Mouse (Mus musculus) liver, embryonic 16.5 days (tissue): ENCODE measurements around the gene Sap30bp. TPM values are rescaled to one million over a fixed set of nuclear protein-coding genes. Genes with fewer than 3 reads are reported as not detected.
A peak's percentile ranks its signal among the peaks of the same experiment; 100 is the strongest.

Source experiments
- ATAC-seq: fragments of 200-750 bp; cut with Nextera tagmentation; 2 replicates; pipeline ENCODE4 v1.8.0; 2017; ENCODE audit warnings: low read depth, mild to moderate bottlenecking, moderate number of reproducible peaks, moderate library complexity
- H3K27ac ChIP-seq: fragments of 300-500 bp; sonication (generic); 2 replicates; pipeline ENCODE4 v1.5.1; 2014; ENCODE audit warnings: mild to moderate bottlenecking, low read length
- H3K27me3 ChIP-seq: fragments of 300-500 bp; sonication (generic); 2 replicates; pipeline ENCODE4 v1.6.1; 2014; ENCODE audit warnings: low read depth, low read length, mixed read lengths; ENCODE audit not compliant: control insufficient read depth, insufficient read depth
- H3K36me3 ChIP-seq: fragments of 300-500 bp; sonication (generic); 2 replicates; pipeline ENCODE4 v1.6.1; 2014; ENCODE audit warnings: mild to moderate bottlenecking; ENCODE audit not compliant: control insufficient read depth, insufficient read depth
- H3K4me1 ChIP-seq: fragments of 300-500 bp; sonication (generic); 2 replicates; pipeline ENCODE4 v1.6.1; 2014; ENCODE audit warnings: low read depth, low read length, mixed read lengths; ENCODE audit not compliant: control insufficient read depth
- H3K4me2 ChIP-seq: fragments of 300-500 bp; sonication (generic); 2 replicates; pipeline ENCODE4 v1.6.1; 2014; ENCODE audit warnings: low read depth, low read length, mixed read lengths
- H3K4me3 ChIP-seq: fragments of 300-500 bp; sonication (generic); 2 replicates; pipeline ENCODE4 v1.5.1; 2014; ENCODE audit warnings: low read depth, mild to moderate bottlenecking, low read length
- H3K9ac ChIP-seq: fragments of 300-500 bp; sonication (generic); 2 replicates; pipeline ENCODE4 v1.6.1; 2014; ENCODE audit warnings: low read depth, low read length
- H3K9me3 ChIP-seq: fragments of 300-500 bp; sonication (generic); replicated peaks from 2 replicates; pipeline ENCODE4 v1.6.1; 2016; ENCODE audit warnings: low read length; ENCODE audit not compliant: control insufficient read depth
- WGBS: fragments of 180-500 bp; shearing (Covaris S2); extraction: QIAGEN DNeasy Blood & Tissue Kit; methylation state at CpG from one replicate; pipeline ENCODE4 v1.1.7; 2014; ENCODE audit not compliant: insufficient replicate concordance; 5-methylcytosine and 5-hydroxymethylcytosine counted together
- polyA plus RNA-seq: library from polyadenylated mRNA; unstranded; fragments of >200 nt; fragmentation: Nextera tagmentation; extraction: Ambion mirVana; gene quantifications from 2 replicates; pipeline ENCODE4 v1.2.1, GENCODE M21; 2015

Gene Sap30bp
- polyA plus RNA-seq, 1 experiment from 2014 or later = 13.6 TPM

- H3K27ac ChIP-seq = no peak overlapping the region
- H3K4me2 ChIP-seq = no peak overlapping the region
- H3K4me1 ChIP-seq = no peaks in the 10 kb centered on the region
- peaks cover 4% of the 10 kb centered on the region; the same call in 1 of the 2 replicates for H3K36me3 ChIP-seq
- no peaks in the 10 kb centered on the region for H3K27me3 ChIP-seq
- ATAC-seq = no peak
- H3K4me3 ChIP-seq = no peak overlapping the region
- WGBS = 73% methylated on average over 8 of the region's 8 CpGs
- no peak overlapping the region for H3K9ac ChIP-seq
- no peaks in the 10 kb centered on the region for H3K9me3 ChIP-seq
Measured at GRCm38 (mm10) chr11:115945247-115945646, 12.2 kb downstream of the Sap30bp start.

GRCm38 (mm10) chr11:115946221-115946828 is 13.2 kb downstream of the Sap30bp start:
- Histone ChIP-seq H3K36me3 (no peaks in the 10 kb centered on the region; the same call in 1 of the 2 replicates), H3K27ac (no peak overlapping the region), H3K9me3 (no peaks in the 10 kb centered on the region), H3K4me3 (no peak overlapping the region), H3K4me1 (no peaks in the 10 kb centered on the region), H3K9ac (no peak overlapping the region), H3K4me2 (no peak overlapping the region), H3K27me3 (no peaks in the 10 kb centered on the region)
- 85% methylated on average over 9 of the region's 9 CpGs for WGBS
- no peak for ATAC-seq

- Histone ChIP-seq H3K27ac (no peak overlapping the region), H3K9me3 (no peaks in the 10 kb centered on the region), H3K4me3 (no peak overlapping the region), H3K27me3 (no peaks in the 10 kb centered on the region), H3K4me2 (no peak overlapping the region), H3K36me3 (peaks cover under 1% of the 10 kb centered on the region; the same call in 1 of the 2 replicates), H3K4me1 (no peaks in the 10 kb centered on the region), H3K9ac (no peak overlapping the region)
- no peak for ATAC-seq
- WGBS = 87% methylated on average over 9 of the region's 9 CpGs
Measured at GRCm38 (mm10) chr11:115948316-115948715, 15.2 kb downstream of the Sap30bp start.

GRCm38 (mm10) chr11:115950719-115951118 is 17.6 kb downstream of the Sap30bp start:
- H3K4me1 ChIP-seq = peaks cover 5% of the 10 kb centered on the region
- WGBS = 93% methylated on average over 2 of the region's 2 CpGs
- H3K27me3 ChIP-seq = no peaks in the 10 kb centered on the region
- no peak for ATAC-seq
- H3K9ac ChIP-seq = no peak overlapping the region
- peaks cover 8% of the 10 kb centered on the region; the same call in 1 of the 2 replicates for H3K36me3 ChIP-seq
- no peaks in the 10 kb centered on the region for H3K9me3 ChIP-seq
- no peak overlapping the region for H3K4me2 ChIP-seq
- no peak overlapping the region for H3K27ac ChIP-seq
- no peak overlapping the region for H3K4me3 ChIP-seq

- Histone ChIP-seq H3K4me3 (no peak overlapping the region), H3K4me2 (no peak overlapping the region), H3K36me3 (peaks cover 15% of the 10 kb centered on the region), H3K27me3 (no peaks in the 10 kb centered on the region), H3K27ac (no peak overlapping the region), H3K4me1 (peaks cover 5% of the 10 kb centered on the region), H3K9ac (no peak overlapping the region), H3K9me3 (no peaks in the 10 kb centered on the region)
- 74% methylated on average over 5 of the region's 5 CpGs for WGBS
- ATAC-seq = no peak
Measured at GRCm38 (mm10) chr11:115954712-115955111, 21.6 kb downstream of the Sap30bp start.

- Histone ChIP-seq H3K9ac (no peak overlapping the region), H3K4me3 (no peak overlapping the region), H3K27ac (no peak overlapping the region), H3K9me3 (no peaks in the 10 kb centered on the region), H3K4me1 (peaks cover 5% of the 10 kb centered on the region), H3K36me3 (peaks cover 17% of the 10 kb centered on the region), H3K4me2 (no peak overlapping the region), H3K27me3 (no peaks in the 10 kb centered on the region)
- WGBS = 69% methylated on average over 10 of the region's 10 CpGs
- ATAC-seq = 0 out of 2 replicates have a peak, but pooled peaks have one; percentile 24
Measured at GRCm38 (mm10) chr11:115955195-115955858, 22.2 kb downstream of the Sap30bp start.

- Histone ChIP-seq H3K27me3 (no peaks in the 10 kb centered on the region), H3K9ac (no peak overlapping the region), H3K4me2 (no peak overlapping the region), H3K9me3 (no peaks in the 10 kb centered on the region), H3K4me1 (peaks cover 5% of the 10 kb centered on the region), H3K36me3 (peaks cover 25% of the 10 kb centered on the region), H3K4me3 (no peak overlapping the region), H3K27ac (no peak overlapping the region)
- 85% methylated on average over 4 of the region's 4 CpGs for WGBS
- ATAC-seq = no peak
Measured at GRCm38 (mm10) chr11:115956453-115956852, 23.4 kb downstream of the Sap30bp start.

- WGBS = 72% methylated on average over 7 of the region's 7 CpGs
- peaks cover 5% of the 10 kb centered on the region for H3K4me1 ChIP-seq
- no peak for ATAC-seq
- no peaks in the 10 kb centered on the region for H3K27me3 ChIP-seq
- no peak overlapping the region for H3K4me3 ChIP-seq
- H3K9me3 ChIP-seq = no peaks in the 10 kb centered on the region
- no peak overlapping the region for H3K9ac ChIP-seq
- peaks cover 32% of the 10 kb centered on the region for H3K36me3 ChIP-seq
- H3K4me2 ChIP-seq = no peak overlapping the region
- H3K27ac ChIP-seq = no peak overlapping the region
Measured at GRCm38 (mm10) chr11:115957971-115958370, 24.9 kb downstream of the Sap30bp start.

- H3K4me2 ChIP-seq = no peak overlapping the region
- WGBS = 88% methylated on average over 9 of the region's 9 CpGs
- no peak overlapping the region for H3K9ac ChIP-seq
- no peaks in the 10 kb centered on the region for H3K9me3 ChIP-seq
- H3K36me3 ChIP-seq = peaks cover 36% of the 10 kb centered on the region
- ATAC-seq = no peak
- no peak overlapping the region for H3K4me3 ChIP-seq
- no peaks in the 10 kb centered on the region for H3K27me3 ChIP-seq
- peaks cover 6% of the 10 kb centered on the region for H3K4me1 ChIP-seq
- no peak overlapping the region for H3K27ac ChIP-seq
Measured at GRCm38 (mm10) chr11:115959018-115959417, 25.9 kb downstream of the Sap30bp start.
